Mouse (Mus musculus) bone marrow macrophage, adult 2 months (primary cell): ENCODE data around the gene Dusp16.

Experiments used
- CTCF ChIP-seq: IDR thresholded peaks from 2 replicates; pipeline ENCODE4 v1.5.1; 2012; ENCODE audit warnings: low read depth, mild to moderate bottlenecking, low read length, moderate library complexity
- POLR2A ChIP-seq: IDR thresholded peaks from 2 replicates; pipeline ENCODE4 v1.6.1; 2012; ENCODE audit warnings: mild to moderate bottlenecking, low read depth, low read length, borderline replicate concordance

GRCm38 (mm10) chr6:134764441-134765061 is 27.9 kb downstream of the Dusp16 start:
- TF ChIP-seq CTCF: no peak
- no peak for TF ChIP-seq POLR2A
